Mouse (Mus musculus) hindlimb bud, embryonic 11.5 days (tissue): Measurements from ENCODE around the gene Pafah1b1.

Source experiments
- DNase-seq: peaks from one replicate; pipeline ENCODE4 v3.0.0-alpha.2; 2012; ENCODE audit warnings: low read depth, low spot score; ENCODE audit errors: extremely low spot score

Pafah1b1 gene

GRCm38 (mm10) chr11:74721141-74721540 is 3.3 kb downstream of the Pafah1b1 start:
- no peak for DNase-seq

- DNase-seq: no peak
These were observed 3.8 kb downstream of the Pafah1b1 start for GRCm38 (mm10) chr11:74720668-74721067.

- DNase-seq: no peak
These were observed 8.4 kb downstream of the Pafah1b1 start for GRCm38 (mm10) chr11:74715971-74716525.

- DNase-seq: no peak
These were observed 13.8 kb downstream of the Pafah1b1 start for GRCm38 (mm10) chr11:74710671-74711070.

GRCm38 (mm10) chr11:74708781-74709180 is 15.7 kb downstream of the Pafah1b1 start:
- DNase-seq: no peak

- no peak for DNase-seq
These were observed 20.4 kb downstream of the Pafah1b1 start for GRCm38 (mm10) chr11:74704068-74704467.

- DNase-seq: no peak
These were observed 25.0 kb downstream of the Pafah1b1 start for GRCm38 (mm10) chr11:74699505-74699904.

- DNase-seq: no peak
These were observed 32.3 kb downstream of the Pafah1b1 start for GRCm38 (mm10) chr11:74692151-74692550.

- DNase-seq: no peak
These were observed 49.3 kb downstream of the Pafah1b1 start for GRCm38 (mm10) chr11:74675156-74675555.

- DNase-seq: no peak
These were observed 49.8 kb downstream of the Pafah1b1 start for GRCm38 (mm10) chr11:74674713-74675112.

GRCm38 (mm10) chr11:74673561-74673960 is 50.9 kb downstream of the Pafah1b1 start:
- DNase-seq: no peak

- no peak for DNase-seq
These were observed 51.5 kb downstream of the Pafah1b1 start for GRCm38 (mm10) chr11:74672901-74673513.

- DNase-seq: no peak
These were observed 52.6 kb downstream of the Pafah1b1 start for GRCm38 (mm10) chr11:74671839-74672238.

- no peak for DNase-seq
These were observed 53.5 kb downstream of the Pafah1b1 start for GRCm38 (mm10) chr11:74671013-74671412.

GRCm38 (mm10) chr11:74670151-74670550 is 54.3 kb downstream of the Pafah1b1 start:
- no peak for DNase-seq

- DNase-seq: no peak
These were observed 55.5 kb downstream of the Pafah1b1 start for GRCm38 (mm10) chr11:74668971-74669370.

GRCm38 (mm10) chr11:74668466-74668865 is 56.0 kb downstream of the Pafah1b1 start:
- DNase-seq: no peak

GRCm38 (mm10) chr11:74667582-74668010 is 56.9 kb downstream of the Pafah1b1 start:
- DNase-seq: no peak

- no peak for DNase-seq
These were observed 57.5 kb downstream of the Pafah1b1 start for GRCm38 (mm10) chr11:74666776-74667581.

- DNase-seq: no peak
These were observed 58.2 kb downstream of the Pafah1b1 start for GRCm38 (mm10) chr11:74666284-74666652.

GRCm38 (mm10) chr11:74665631-74666283 is 58.7 kb downstream of the Pafah1b1 start:
- no peak for DNase-seq

- no peak for DNase-seq
These were observed 59.6 kb downstream of the Pafah1b1 start for GRCm38 (mm10) chr11:74664906-74665305.
